ENCODE assay signal across 26 mouse cellular contexts in the genomic region with DNA sequence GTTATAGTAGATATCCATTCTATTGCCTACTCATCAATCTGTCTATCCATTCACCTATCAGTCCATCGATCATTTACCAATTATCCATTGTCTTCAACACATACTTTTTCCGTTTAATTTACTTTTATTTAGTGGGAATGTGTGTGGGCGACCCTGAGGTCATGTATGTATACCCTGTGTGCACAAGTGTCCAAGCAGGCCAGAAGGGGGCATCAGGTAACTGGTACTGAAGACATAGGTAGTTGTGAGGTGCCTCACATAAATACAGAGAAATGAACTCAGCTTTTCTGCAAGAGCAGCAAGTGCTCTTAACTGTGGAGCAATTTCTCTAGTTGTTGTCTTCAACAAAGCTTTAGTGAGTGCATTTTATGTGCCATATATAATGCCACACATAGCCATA.
DNase-seq lines count a peak whose midpoint lies in the region; ATAC-seq and TF ChIP-seq lines count a peak whose summit lies in the region.
"Had no signal": no experiment of that assay in that cellular context is flagged by ENCODE, and none has a peak within 500 bp of the region (broad histone marks: within the 10 kb centered on the region; RNA-seq: fewer than 3 reads in every experiment).

No protein-coding gene starts in this region.

- no peaks in the 10 kb centered on the region for H3K36me3 ChIP-seq in intestine, postnatal 0 days (ENCODE audit: control insufficient read depth, insufficient read depth)
- H3K36me3 ChIP-seq in intestine, embryonic 15.5 days, result no peaks in the 10 kb centered on the region
- no peaks in the 10 kb centered on the region for H3K36me3 ChIP-seq in lung, postnatal 0 days (ENCODE audit: insufficient read depth, low read length)
- H3K36me3 ChIP-seq in CH12.LX (replicated peaks in 1 of 2; ENCODE audit: control insufficient read depth in 1 of 2, insufficient read depth in 1 of 2, low read length in 1 of 2), result no peaks in the 10 kb centered on the region
- H3K36me3 ChIP-seq in stomach, postnatal 0 days (ENCODE audit: control insufficient read depth, insufficient read depth, low read length), result no peaks in the 10 kb centered on the region
- H3K36me3 ChIP-seq: heart, embryonic 10.5 days; hindbrain, embryonic 15.5 days; limb, embryonic 13.5 days; liver, embryonic 12.5 days; neural tube, embryonic 15.5 days; stomach, embryonic 15.5 days had no signal

- no peak for TF ChIP-seq EP300 in lung, postnatal 0 days (IDR thresholded peaks at IDR 0.05)
- TF ChIP-seq EP300 in CH12.LX (IDR thresholded peaks at IDR 0.05; ENCODE audit: low read length), result no peak
- TF ChIP-seq EP300 in stomach, postnatal 0 days (optimal IDR thresholded peaks at IDR 0.05), result no peak

- no peak for DNase-seq in lung, postnatal 0 days (ENCODE audit: low spot score)
- DNase-seq in lung, postnatal 25 days (ENCODE audit: low spot score), result no peak
- no peak for DNase-seq in CH12.LX (ENCODE audit: extremely low read depth)
- DNase-seq in stomach, postnatal 0 days (ENCODE audit: low spot score), result no peak
- DNase-seq in layer of hippocampus, adult 9-10 months (ENCODE audit: low spot score), result no peak
- DNase-seq: adrenal gland, postnatal 36 days; cerebellum, adult 18-20 months; cerebellum, postnatal 14 days; gastrocnemius, postnatal 14 days; kidney, adult 9 months; kidney, postnatal 25 days; lung, adult 2 months; midbrain, embryonic 14.5 days; right cerebral cortex, postnatal 25 days; thymus, postnatal 25 days had no signal

- ATAC-seq in intestine, postnatal 0 days, result no peak
- no peak for ATAC-seq in intestine, embryonic 15.5 days
- ATAC-seq in lung, postnatal 0 days, result no peak
- ATAC-seq in stomach, postnatal 0 days (ENCODE audit: low FRiP score, low TSS enrichment), result no peak
- ATAC-seq: forebrain, embryonic 14.5 days; liver, embryonic 12.5 days had no signal

- TF ChIP-seq RAD21 in CH12.LX (IDR thresholded peaks at IDR 0.05; ENCODE audit: low read depth, low read length), result peak; percentile 45

- no peaks in the 10 kb centered on the region for H3K4me1 ChIP-seq in intestine, postnatal 0 days (replicated peaks; ENCODE audit: control insufficient read depth, insufficient read depth, low read length)
- no peaks in the 10 kb centered on the region for H3K4me1 ChIP-seq in intestine, embryonic 15.5 days (replicated peaks)
- H3K4me1 ChIP-seq in lung, postnatal 0 days (ENCODE audit: insufficient read depth, low read depth, low read length), result no peaks in the 10 kb centered on the region
- H3K4me1 ChIP-seq in CH12.LX (ENCODE audit: control insufficient read depth in 1 of 2, insufficient read depth in 2 of 2), result no peaks in the 10 kb centered on the region
- no peaks in the 10 kb centered on the region for H3K4me1 ChIP-seq in stomach, postnatal 0 days (replicated peaks; ENCODE audit: control insufficient read depth, insufficient read depth)
- H3K4me1 ChIP-seq: liver, embryonic 12.5 days; stomach, embryonic 15.5 days had no signal

- H3K9me3 ChIP-seq in intestine, postnatal 0 days (ENCODE audit: control insufficient read depth), result no peaks in the 10 kb centered on the region
- H3K9me3 ChIP-seq in intestine, embryonic 15.5 days, result no peaks in the 10 kb centered on the region
- no peaks in the 10 kb centered on the region for H3K9me3 ChIP-seq in lung, postnatal 0 days (ENCODE audit: low read length)
- no peaks in the 10 kb centered on the region for H3K9me3 ChIP-seq in CH12.LX (replicated peaks; ENCODE audit: low read length)
- no peaks in the 10 kb centered on the region for H3K9me3 ChIP-seq in stomach, postnatal 0 days (ENCODE audit: control insufficient read depth, low read length)
- H3K9me3 ChIP-seq: heart, embryonic 10.5 days; hindbrain, embryonic 15.5 days; limb, embryonic 13.5 days; liver, embryonic 12.5 days; neural tube, embryonic 15.5 days; stomach, embryonic 15.5 days had no signal

- H3K4me3 ChIP-seq in intestine, postnatal 0 days (ENCODE audit: low read depth, low read length), result no peak overlapping the region
- no peak overlapping the region for H3K4me3 ChIP-seq in intestine, embryonic 15.5 days (replicated peaks)
- H3K4me3 ChIP-seq in lung, postnatal 0 days (ENCODE audit: low read depth, low read length), result no peak overlapping the region
- H3K4me3 ChIP-seq in CH12.LX (replicated peaks in 1 of 3; ENCODE audit: low read depth in 2 of 3, low read length in 2 of 3, poor library complexity in 1 of 3), result no peak overlapping the region
- no peak overlapping the region for H3K4me3 ChIP-seq in stomach, postnatal 0 days (ENCODE audit: low read depth, low read length)
- H3K4me3 ChIP-seq: heart, embryonic 10.5 days; hindbrain, embryonic 15.5 days; layer of hippocampus, adult 2 months; limb, embryonic 13.5 days; liver, embryonic 12.5 days; neural tube, embryonic 15.5 days; stomach, embryonic 15.5 days had no signal

- WGBS in intestine, postnatal 0 days, result 81% methylated on average over 3 of the region's 3 CpGs
- WGBS in intestine, embryonic 15.5 days, result 69% methylated on average over 3 of the region's 3 CpGs
- WGBS in lung, postnatal 0 days, result 74% methylated on average over 3 of the region's 3 CpGs
- WGBS in stomach, postnatal 0 days, result 72% methylated on average over 3 of the region's 3 CpGs

- dilution Hi-C loops in CH12.LX (cut with MboI; ENCODE audit: extremely low pct_ligation_motif_present, extremely low pct_unique_long_range_greater_than_20kb, low sequenced_read_pairs), result no loop called here

- in situ Hi-C loops in CH12.LX (cut with MboI; ENCODE audit: low pct_ligation_motif_present, low pct_unique_long_range_greater_than_20kb, low sequenced_read_pairs), result no loop called here

- no peak overlapping the region for H3K4me2 ChIP-seq in intestine, postnatal 0 days (replicated peaks; ENCODE audit: low read depth)
- no peak overlapping the region for H3K4me2 ChIP-seq in intestine, embryonic 15.5 days (replicated peaks)
- no peak overlapping the region for H3K4me2 ChIP-seq in lung, postnatal 0 days (replicated peaks; ENCODE audit: low read depth, low read length)
- H3K4me2 ChIP-seq in CH12.LX (ENCODE audit: insufficient read depth, low read depth, poor library complexity, severe bottlenecking), result no peak overlapping the region
- no peak overlapping the region for H3K4me2 ChIP-seq in stomach, postnatal 0 days (replicated peaks; ENCODE audit: low read depth)
- H3K4me2 ChIP-seq: hindbrain, embryonic 15.5 days; limb, embryonic 13.5 days; liver, embryonic 12.5 days; neural tube, embryonic 15.5 days; stomach, embryonic 15.5 days had no signal

- H3K79me2 ChIP-seq in CH12.LX (replicated peaks; ENCODE audit: control insufficient read depth, extremely low read depth, insufficient read depth, poor library complexity, severe bottlenecking), result no peaks in the 10 kb centered on the region

- no peak overlapping the region for H3K27ac ChIP-seq in intestine, postnatal 0 days (ENCODE audit: low read depth, low read length)
- H3K27ac ChIP-seq in intestine, embryonic 15.5 days, result no peak overlapping the region
- H3K27ac ChIP-seq in lung, postnatal 0 days (ENCODE audit: low read length), result no peak overlapping the region
- H3K27ac ChIP-seq in CH12.LX (ENCODE audit: insufficient read depth, low read depth), result no peak overlapping the region
- H3K27ac ChIP-seq in stomach, postnatal 0 days (replicated peaks), result no peak overlapping the region
- H3K27ac ChIP-seq: hindbrain, embryonic 15.5 days; layer of hippocampus, adult 2 months; liver, embryonic 12.5 days; macrophage; neural tube, embryonic 15.5 days had no signal

- no peaks in the 10 kb centered on the region for H3K27me3 ChIP-seq in intestine, postnatal 0 days (replicated peaks; ENCODE audit: control insufficient read depth, insufficient read depth, low read length)
- H3K27me3 ChIP-seq in intestine, embryonic 15.5 days (replicated peaks), result no peaks in the 10 kb centered on the region
- H3K27me3 ChIP-seq in lung, postnatal 0 days (replicated peaks; ENCODE audit: insufficient read depth, low read length), result no peaks in the 10 kb centered on the region
- no peaks in the 10 kb centered on the region for H3K27me3 ChIP-seq in CH12.LX (replicated peaks)
- H3K27me3 ChIP-seq in stomach, postnatal 0 days (ENCODE audit: control insufficient read depth, insufficient read depth, low read length), result no peaks in the 10 kb centered on the region
- H3K27me3 ChIP-seq: hindbrain, embryonic 15.5 days; limb, embryonic 13.5 days; liver, embryonic 12.5 days; neural tube, embryonic 15.5 days; stomach, embryonic 15.5 days had no signal

- H3K9ac ChIP-seq in intestine, postnatal 0 days (ENCODE audit: low read depth, low read length), result no peak overlapping the region
- no peak overlapping the region for H3K9ac ChIP-seq in intestine, embryonic 15.5 days
- H3K9ac ChIP-seq in lung, postnatal 0 days (replicated peaks; ENCODE audit: low read depth), result no peak overlapping the region
- no peak overlapping the region for H3K9ac ChIP-seq in CH12.LX (ENCODE audit: insufficient read depth, low read depth)
- H3K9ac ChIP-seq in stomach, postnatal 0 days (ENCODE audit: low read length), result no peak overlapping the region
- H3K9ac ChIP-seq: hindbrain, embryonic 15.5 days; limb, embryonic 13.5 days; liver, embryonic 12.5 days; neural tube, embryonic 15.5 days; stomach, embryonic 15.5 days had no signal

- no peak for TF ChIP-seq POLR2A in CH12.LX (IDR thresholded peaks at IDR 0.05; ENCODE audit: low read depth, low read length)

- TF ChIP-seq CTCF in intestine, postnatal 0 days (IDR thresholded peaks at IDR 0.05; ENCODE audit: low read depth), result peak; percentile 31; the same call in 1 of the 2 replicates
- peak; percentile 58 for TF ChIP-seq CTCF in lung, postnatal 0 days (IDR thresholded peaks at IDR 0.05)
- TF ChIP-seq CTCF in CH12.LX (conservative IDR thresholded peaks at IDR 0.05 in 1 of 2, IDR thresholded peaks at IDR 0.05 in 1 of 2; ENCODE audit: low read depth in 2 of 2, low read length in 2 of 2), result peak in 1 of 2 experiments; percentile 60; a peak in 2 of 4 replicates
- peak; percentile 46 for TF ChIP-seq CTCF in stomach, postnatal 0 days (IDR thresholded peaks at IDR 0.05; ENCODE audit: low read depth)

TF ChIP-seq in CH12.LX, 34 proteins besides CTCF, POLR2A, EP300 and RAD21:
- no peak for TF ChIP-seq GABPA (IDR thresholded peaks at IDR 0.05; ENCODE audit: insufficient replicate concordance, low read depth, low read length)
- TF ChIP-seq RCOR1 (conservative IDR thresholded peaks at IDR 0.05; ENCODE audit: low read depth, low read length), result no peak
- TF ChIP-seq ELF1 (IDR thresholded peaks at IDR 0.05; ENCODE audit: low read depth, low read length), result no peak
- peak; percentile 60 for TF ChIP-seq SMC3 (IDR thresholded peaks at IDR 0.05; ENCODE audit: low read depth, low read length)
- TF ChIP-seq MEF2A (IDR thresholded peaks at IDR 0.05; ENCODE audit: borderline replicate concordance, low read depth, low read length), result no peak
